Mouse (Mus musculus) left cerebral cortex, adult 9 months (tissue): ENCODE measurements at regions not wholly inside any gene's neighbourhood (a gene's known extent, or its start where the extent isn't known, plus 50 kb on each side); places are given as distances from the start of the nearest gene placed in this dataset.

ENCODE experiments used
- DNase-seq, 2 experiments: peaks; one replicate each; pipeline ENCODE4 v3.0.0; 2022; ENCODE audit warnings: low spot score in 2 of 2

- DNase-seq, result no peak
Measured at GRCm38 (mm10) chr3:42915146-42915545, 1172.7 kb downstream of the D3Ertd751e start.

GRCm38 (mm10) chr3:42935418-42935817, 1193.0 kb downstream of the D3Ertd751e start:
- DNase-seq, result no peak

- DNase-seq, result no peak
Measured at GRCm38 (mm10) chr3:42977066-42977465, 1234.7 kb downstream of the D3Ertd751e start.
